Mouse (Mus musculus) heart, postnatal 0 days (tissue): Measurements from ENCODE around the gene Vars2.

Source experiments
- CTCF ChIP-seq: IDR thresholded peaks from 2 replicates; pipeline ENCODE4 v1.5.1; 2016; ENCODE audit warnings: antibody characterized with exemption, control low read depth, low read depth
- EP300 ChIP-seq: IDR thresholded peaks from 2 replicates; pipeline ENCODE4 v1.6.1; 2016; ENCODE audit warnings: antibody characterized with exemption, low read depth

DNA sequence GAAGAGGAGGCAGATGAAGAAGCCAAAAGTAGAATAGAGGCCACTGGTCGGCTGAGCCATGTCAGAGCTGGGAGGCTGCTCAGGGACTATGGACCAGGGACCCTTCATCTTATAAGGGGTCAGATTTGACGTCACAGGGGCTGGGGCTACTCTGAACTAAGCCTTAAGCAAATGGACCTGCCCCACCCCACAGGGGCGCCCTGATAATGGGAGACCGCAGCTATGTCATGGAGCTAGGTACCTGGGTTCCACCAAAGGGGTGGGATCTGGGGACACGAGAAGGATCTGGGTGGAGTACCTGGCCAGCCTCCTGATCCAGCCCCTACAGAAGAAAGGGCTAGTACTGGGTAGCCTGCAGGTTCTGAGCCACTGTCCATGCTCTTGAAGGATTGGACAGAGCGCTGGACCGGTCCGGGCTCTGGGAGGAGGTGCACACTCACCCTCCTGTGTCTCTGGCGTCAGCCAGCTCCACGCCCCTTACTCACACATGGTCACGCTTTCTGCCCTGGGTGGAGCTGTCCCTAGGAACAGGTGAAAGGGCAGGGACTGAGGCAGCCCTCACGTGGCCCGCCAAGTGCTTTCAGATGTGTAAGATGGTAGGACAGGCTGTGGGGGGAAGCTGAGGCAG lies 23.7 kb downstream of the Vars2 start, which contains the start of gene Mucl3:
- TF ChIP-seq CTCF: no peak
- no peak for TF ChIP-seq EP300
